Comparison of ENCODE assay signal across 8 mouse cellular contexts in the genomic region with DNA sequence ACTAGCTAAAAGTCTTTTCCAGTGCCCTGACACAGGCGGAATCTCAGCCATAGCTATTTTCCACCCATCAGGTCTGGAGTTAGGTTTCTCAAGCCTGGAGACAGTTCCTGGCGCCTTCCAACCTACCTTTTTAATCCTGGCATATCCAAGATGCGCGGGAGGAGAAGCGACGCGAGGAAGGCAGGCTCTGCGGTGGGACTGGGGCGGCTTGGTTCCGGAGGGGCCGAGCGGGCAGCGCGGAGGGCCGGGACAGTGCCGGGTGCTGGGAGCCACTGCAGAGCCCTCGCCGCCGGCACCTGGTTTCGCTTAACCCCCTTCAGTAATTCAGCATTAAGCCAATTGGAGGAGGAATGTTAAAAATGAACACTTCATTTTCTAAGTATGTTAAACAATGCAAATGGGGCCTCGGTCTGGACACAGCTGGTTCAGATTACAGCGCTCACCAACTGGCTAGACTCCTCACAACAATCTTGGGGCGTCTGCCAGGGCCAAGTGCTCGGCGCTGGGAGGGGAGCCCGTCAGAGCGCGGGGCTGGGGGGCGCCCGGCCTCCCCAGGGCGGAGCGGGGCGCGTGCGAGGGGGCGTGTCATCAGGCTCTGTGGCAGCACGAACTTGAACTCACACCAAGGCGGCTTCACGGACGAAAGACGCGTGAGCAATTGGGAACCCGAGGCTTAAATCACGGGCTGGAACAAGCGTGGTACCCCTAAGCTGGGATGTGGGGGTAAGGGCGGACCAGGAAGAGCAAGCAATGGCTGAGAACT. TPM values are rescaled to one million over a fixed set of nuclear protein-coding genes. Genes with fewer than 3 reads are reported as not detected.
DNase-seq lines count a peak whose midpoint lies in the region; ATAC-seq and TF ChIP-seq lines count a peak whose summit lies in the region.

A gene (minus strand): TSS at position 448 of the 763 bp plus-strand sequence.

- peak within 1 kb of the TSS; percentile 97 for H3K4me2 ChIP-seq in forebrain, postnatal 0 days (ENCODE audit: low read depth)

- no peaks in the 10 kb centered on the region for H3K9me3 ChIP-seq in forebrain, postnatal 0 days (ENCODE audit: low read length)
- no peaks in the 10 kb centered on the region for H3K9me3 ChIP-seq in hindbrain, embryonic 10.5 days

- DNase-seq in ES-CJ7 (ENCODE audit: low read depth, low spot score), result peak; percentile 27
- peak; percentile 68 for DNase-seq in adrenal gland, postnatal 14 days
- DNase-seq in forebrain, postnatal 0 days, result peak; percentile 18
- DNase-seq in hindbrain, embryonic 10.5 days (ENCODE audit: low spot score), result peak; percentile 60
- DNase-seq in left cerebral cortex, postnatal 36 days (ENCODE audit: low spot score in 2 of 2), result peak; percentile 19 to 26
- DNase-seq in spleen, adult 12 weeks (ENCODE audit: low spot score), result no peak

- TF ChIP-seq POLR2A in small intestine, adult 2 months (IDR thresholded peaks at IDR 0.05; ENCODE audit: low read depth, low read length), result no peak

- H3K27ac ChIP-seq in forebrain, postnatal 0 days (ENCODE audit: low read depth, low read length), result no peak within 1 kb of the TSS
- peak within 1 kb of the TSS; percentile 78 for H3K27ac ChIP-seq in hindbrain, embryonic 10.5 days
- H3K27ac ChIP-seq in small intestine, adult 2 months (ENCODE audit: insufficient read depth, low read depth, low read length), result peak within 1 kb of the TSS; percentile 21

- 3% methylated on average over 46 of the region's 46 CpGs for WGBS in forebrain, postnatal 0 days
- WGBS in hindbrain, embryonic 10.5 days, result 1% methylated on average over 46 of the region's 46 CpGs
- WGBS in small intestine, adult 2 months, result 2% methylated on average over 46 of the region's 46 CpGs

- peak within 1 kb of the TSS; percentile 49 for H3K4me3 ChIP-seq in forebrain, postnatal 0 days (ENCODE audit: low read depth, low read length)
- peak within 1 kb of the TSS; percentile 63 for H3K4me3 ChIP-seq in hindbrain, embryonic 10.5 days
- H3K4me3 ChIP-seq in small intestine, adult 2 months (ENCODE audit: low read depth, low read length), result peak within 1 kb of the TSS; percentile 61

- H3K36me3 ChIP-seq in forebrain, postnatal 0 days (ENCODE audit: insufficient read depth), result no peaks in the 10 kb centered on the region
- no peaks in the 10 kb centered on the region for H3K36me3 ChIP-seq in hindbrain, embryonic 10.5 days
- H3K36me3 ChIP-seq in small intestine, adult 2 months (ENCODE audit: control insufficient read depth, insufficient read depth, low read length), result no peaks in the 10 kb centered on the region

- TF ChIP-seq CTCF in forebrain, postnatal 0 days (IDR thresholded peaks at IDR 0.05; ENCODE audit: low read depth), result no peak
- TF ChIP-seq CTCF in small intestine, adult 2 months (IDR thresholded peaks at IDR 0.05; ENCODE audit: extremely low read depth, insufficient read length, insufficient replicate concordance, low read depth, low read length), result no peak

- peak within 1 kb of the TSS; percentile 51 for H3K9ac ChIP-seq in forebrain, postnatal 0 days

- intact Hi-C loops in left cerebral cortex, postnatal 36 days (cut with DNase I), result loop anchor here (10.0 kb wide), 1 partner anchor 56 kb away; no protein-coding TSS in a partner anchor

- no peaks in the 10 kb centered on the region for H3K27me3 ChIP-seq in forebrain, postnatal 0 days (ENCODE audit: insufficient read depth, low read length)
- peaks cover 41% of the 10 kb centered on the region for H3K27me3 ChIP-seq in hindbrain, embryonic 10.5 days (ENCODE audit: insufficient read depth, poor library complexity, severe bottlenecking)
- peaks cover 16% of the 10 kb centered on the region; the same call in 1 of the 2 replicates for H3K27me3 ChIP-seq in small intestine, adult 2 months (ENCODE audit: control insufficient read depth, insufficient read depth, low read length)

- peaks cover 6% of the 10 kb centered on the region; the same call in 1 of the 2 replicates for H3K4me1 ChIP-seq in forebrain, postnatal 0 days (ENCODE audit: insufficient read depth)
- H3K4me1 ChIP-seq in hindbrain, embryonic 10.5 days (replicated peaks), result peaks cover 15% of the 10 kb centered on the region
- H3K4me1 ChIP-seq in small intestine, adult 2 months (ENCODE audit: control insufficient read depth, insufficient read depth, insufficient read length, low read length), result peaks cover 8% of the 10 kb centered on the region

- peak; percentile 77 for ATAC-seq in forebrain, postnatal 0 days
- peak; percentile 33; the same call in 1 of the 2 replicates for ATAC-seq in megakaryocyte progenitor cell, adult 5-6 weeks (replicated peaks; ENCODE audit: poor library complexity)

RNA-seq across cellular contexts. Expression of the gene that starts here (rescaled TPM):
- total RNA-seq in adrenal gland, postnatal 14 days (2021), result 57.7 and 60.3 TPM in 2 replicates
- total RNA-seq in forebrain, postnatal 0 days (2014; rRNA removed), result 4.2 and 7.5 TPM in 2 replicates
- 14.0 and 15.6 TPM in 2 replicates for polyA plus RNA-seq in forebrain, postnatal 0 days (2015; fragmentation: Nextera tagmentation; extraction: Ambion mirVana)
- 12.4 and 13.4 TPM in 2 replicates for polyA plus RNA-seq in hindbrain, embryonic 10.5 days (2016; fragmentation: Nextera tagmentation; extraction: Ambion mirVana)
- total RNA-seq in left cerebral cortex, postnatal 36 days (2021), result 1 to 10 TPM; 5.2 to 7.7 TPM
- not detected in 2 replicates for total RNA-seq in megakaryocyte progenitor cell, adult 5-6 weeks (2015)
- not detected in 2 replicates for total RNA-seq in megakaryocyte progenitor cell, adult 5-6 weeks (2017)
- polyA plus RNA-seq in small intestine, adult 2 months (2012; rRNA removed), result 15.3 and 17.0 TPM in 2 replicates

Comparison
In these comparisons a context has a peak if more than half of its experiments do, and no peak if none do; other contexts are left out.
1. Peak in ATAC-seq in megakaryocyte progenitor cell, adult 5-6 weeks; RNA of the gene not detected or under 1 TPM.